Mouse (Mus musculus) liver, adult (tissue): ENCODE data around the gene Surf1.
A peak's percentile ranks its signal among the peaks of the same experiment; 100 is the strongest.

Experiments used
- GATA4 ChIP-seq: IDR thresholded peaks from 2 replicates; pipeline ENCODE4 v1.6.1; 2014; ENCODE audit warnings: mild to moderate bottlenecking, low read length; ENCODE audit not compliant: insufficient replicate concordance

Gene Surf1

DNA sequence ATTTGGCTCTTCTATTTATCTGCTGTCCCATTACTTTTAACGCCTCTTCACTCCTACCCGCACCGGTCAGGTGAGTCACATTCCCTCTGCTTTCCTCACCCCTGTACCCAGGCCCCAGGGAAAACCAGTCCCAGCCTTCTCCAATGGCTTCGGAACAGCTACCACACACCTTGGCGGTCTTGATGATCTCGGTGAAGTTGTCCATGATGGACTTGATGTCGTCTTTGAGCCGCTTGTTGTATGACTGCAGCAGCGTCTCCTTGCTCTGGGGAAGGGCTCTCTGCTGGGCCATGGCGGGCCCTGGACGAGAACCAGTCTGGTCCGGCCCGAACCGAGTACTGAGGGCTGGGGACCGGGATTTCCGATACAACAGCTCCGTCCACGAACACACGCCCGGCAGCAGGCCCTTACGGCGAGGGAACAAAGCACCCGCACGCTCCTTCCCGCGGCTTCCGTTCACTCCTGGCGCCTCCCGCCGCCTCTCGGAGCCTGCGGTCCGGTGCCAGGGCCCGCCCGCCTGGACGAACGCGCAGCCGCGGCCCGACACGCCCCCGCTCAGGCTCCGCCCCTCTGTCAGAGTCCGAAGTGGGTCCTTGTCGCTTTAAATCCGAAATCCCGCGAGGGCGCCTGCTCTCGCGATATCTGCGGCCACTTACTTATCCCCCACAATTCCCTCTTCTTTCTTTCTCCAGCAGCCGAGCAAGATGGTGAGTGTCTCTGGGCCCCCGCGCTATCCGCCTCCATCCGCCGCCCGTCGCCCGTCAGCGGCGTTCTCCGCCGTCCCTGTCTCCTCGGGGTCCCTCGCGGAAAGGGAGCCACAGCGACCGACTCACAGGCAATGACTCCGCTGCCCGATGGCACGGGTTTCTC is 6.0 kb downstream of the Surf1 start, which contains the start of the genes Med22 and Rpl7a:
Med22 (minus strand) TSS at position 554 of the 870 bp plus-strand sequence.
Rpl7a (plus strand) TSS at position 641 of the 870 bp plus-strand sequence.
- TF ChIP-seq GATA4, result no peak

DNA sequence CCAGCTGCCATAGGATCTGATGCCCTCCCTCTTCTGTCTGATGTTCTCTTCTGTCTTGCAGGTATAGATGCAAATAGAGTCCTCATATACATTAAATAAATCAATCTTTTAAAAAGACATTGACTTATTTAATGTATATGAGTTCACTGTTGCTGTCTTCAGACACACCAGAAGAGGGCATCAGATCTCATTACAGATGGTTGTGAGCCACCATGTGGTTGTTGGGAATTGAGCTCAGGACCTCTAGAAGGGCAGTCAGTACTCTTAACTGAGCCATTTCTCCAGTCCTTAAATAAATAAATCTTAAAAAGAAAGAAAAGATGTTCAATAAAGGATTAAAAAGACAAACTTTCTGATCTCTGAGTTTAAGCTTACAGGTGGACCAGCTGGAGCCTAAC is 6.9 kb downstream of the Surf1 start:
- TF ChIP-seq GATA4, result no peak

DNA sequence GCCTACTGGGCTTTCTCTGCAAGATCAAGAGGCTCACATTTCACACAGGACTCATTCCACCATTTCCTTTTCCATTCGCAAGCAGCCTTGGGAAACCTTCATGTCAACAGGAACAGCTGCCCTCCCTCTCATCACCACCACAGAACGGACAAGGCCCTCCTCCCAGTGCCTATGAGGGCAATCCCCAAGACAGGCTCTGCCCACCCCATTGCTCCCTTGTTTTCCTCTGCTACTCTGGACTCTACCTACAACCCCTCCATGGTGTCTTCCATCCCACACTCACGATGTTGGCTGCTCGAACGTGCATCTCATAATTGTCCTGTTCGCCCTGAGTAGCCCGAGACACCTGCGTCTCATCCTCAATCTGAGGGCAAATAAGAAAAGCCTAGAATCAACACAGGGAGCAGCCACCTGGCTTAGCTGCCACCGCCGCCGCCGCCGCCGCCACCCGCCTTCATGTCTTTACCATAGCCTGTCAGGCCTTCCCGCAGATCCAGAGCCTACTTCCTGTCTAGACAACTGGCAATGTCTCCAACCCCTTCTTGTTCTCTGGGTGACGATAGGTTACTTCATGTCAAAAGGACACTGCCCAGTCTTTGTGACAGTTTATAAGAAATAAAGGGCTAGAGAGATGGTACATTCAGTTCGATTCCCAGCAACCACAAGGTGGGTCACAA is 7.5 kb downstream of the Surf1 start:
- no peak for TF ChIP-seq GATA4

DNA sequence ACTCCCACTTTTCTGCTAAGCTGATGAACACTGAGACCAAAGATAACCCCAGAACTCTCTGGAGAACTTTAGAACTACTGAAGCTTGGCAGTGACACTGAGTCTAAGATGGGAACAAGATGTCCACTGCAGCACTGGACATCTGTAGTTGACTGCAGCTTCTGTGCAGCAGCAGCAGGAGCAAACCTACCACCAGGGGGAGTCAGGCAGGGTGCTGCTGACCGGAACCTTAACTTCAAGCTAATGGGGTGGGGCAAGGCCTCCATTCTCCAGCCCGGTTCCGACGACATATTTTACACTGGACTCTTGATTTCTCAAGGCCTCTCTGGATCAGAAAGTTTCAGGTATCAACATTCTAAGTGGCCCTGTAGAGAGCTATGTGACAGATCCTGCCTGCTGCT is 9.2 kb downstream of the Surf1 start:
- TF ChIP-seq GATA4, result no peak

DNA sequence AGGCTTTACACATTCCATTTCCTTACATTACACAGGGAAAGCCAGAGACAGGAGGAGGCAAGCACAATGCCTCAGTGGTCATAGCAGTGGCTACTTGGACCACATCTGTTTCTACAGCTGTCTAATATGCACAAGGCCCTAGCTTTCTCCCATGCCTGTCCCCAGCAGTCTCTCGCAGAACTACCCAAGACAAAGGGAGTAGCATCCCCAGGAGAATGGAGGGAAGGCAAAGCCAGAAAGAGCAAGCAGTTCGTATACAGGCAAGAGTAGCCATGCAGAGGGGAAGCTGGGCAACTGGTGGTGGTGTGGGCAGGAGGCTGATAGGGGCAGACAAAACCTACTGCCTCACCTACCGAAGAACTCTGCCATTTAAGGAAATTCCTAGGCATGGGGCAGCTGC is 9.9 kb downstream of the Surf1 start:
- TF ChIP-seq GATA4, result no peak

DNA sequence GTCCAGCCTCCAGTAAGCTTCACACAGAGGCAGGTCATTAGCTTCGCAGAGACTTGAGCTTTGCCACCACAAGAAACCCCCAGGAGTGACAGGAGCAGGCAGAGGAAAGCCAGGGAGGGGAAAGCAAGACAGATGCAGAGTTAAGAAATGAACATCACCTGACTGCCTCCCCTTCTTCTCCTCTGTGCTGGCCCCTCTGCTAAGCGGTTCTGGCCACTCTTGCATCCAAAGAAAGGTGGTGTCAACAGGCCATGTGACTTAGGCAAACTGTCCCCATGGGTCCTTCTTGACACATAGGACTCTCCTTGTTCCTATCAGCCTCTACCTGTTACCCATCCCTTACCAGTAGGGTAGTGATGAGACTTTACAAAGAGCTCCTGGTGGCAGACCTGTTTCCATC is 10.4 kb downstream of the Surf1 start:
- TF ChIP-seq GATA4, result no peak

DNA sequence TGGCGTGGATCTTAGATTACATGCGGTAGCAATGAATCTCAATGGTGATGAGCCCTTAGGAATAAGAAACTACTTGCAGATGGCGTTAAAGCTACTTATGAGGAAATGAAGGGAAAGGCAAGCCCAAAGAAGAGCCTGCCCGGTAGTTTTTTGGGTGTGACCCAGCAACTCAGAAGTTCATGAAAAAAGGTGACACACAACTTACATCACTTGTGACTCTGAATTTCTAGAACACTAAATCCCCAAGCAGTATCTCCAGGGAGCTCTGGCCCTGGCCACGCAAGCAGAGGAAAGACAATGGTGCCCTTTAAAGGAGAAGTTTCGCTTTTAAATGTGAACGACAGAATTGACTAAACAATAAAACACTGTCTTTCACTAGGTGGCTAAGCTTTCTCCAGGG is 13.0 kb downstream of the Surf1 start:
- TF ChIP-seq GATA4, result no peak

DNA sequence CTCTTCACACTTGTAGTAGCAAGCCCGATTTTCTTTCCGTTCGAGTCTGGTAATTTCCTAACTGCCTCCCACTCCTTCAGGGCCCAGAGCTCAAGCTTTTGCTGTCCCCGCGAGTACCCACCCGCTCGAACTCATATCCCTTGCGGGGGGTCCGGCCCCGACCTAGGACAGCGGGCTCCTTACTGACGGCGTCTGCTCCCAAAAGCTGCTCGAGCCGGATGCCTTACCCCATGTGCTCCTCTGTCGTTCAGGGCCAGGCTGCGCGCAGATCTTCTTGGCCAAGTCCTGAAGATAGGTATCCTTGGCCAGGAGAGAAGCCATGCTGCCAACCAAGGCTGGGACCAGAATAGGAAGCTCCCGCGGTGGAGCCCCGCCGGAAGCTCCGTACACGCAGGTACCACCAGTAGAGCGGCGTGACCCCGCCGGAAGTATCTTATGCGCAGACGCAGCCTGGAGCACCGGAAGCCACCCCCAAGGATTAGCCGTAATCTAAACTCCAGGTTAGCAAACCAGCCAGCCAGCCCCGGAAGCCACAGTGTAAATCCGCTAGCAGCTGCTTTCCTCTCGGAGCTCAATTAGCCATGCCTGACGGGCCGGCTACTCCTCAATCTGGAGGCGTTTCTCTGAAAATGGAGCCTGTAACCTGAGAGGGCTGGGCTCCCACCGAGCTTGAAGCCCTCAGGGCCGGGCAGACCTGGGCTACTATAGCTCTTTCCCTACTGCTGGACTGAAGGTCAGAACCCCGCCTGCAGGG is 13.7 kb downstream of the Surf1 start, which contains the start of gene Surf6:
Surf6 (minus strand) TSS at position 413 of the 754 bp plus-strand sequence.
- TF ChIP-seq GATA4, result peak; percentile 70; the same call in 1 of the 2 replicates

DNA sequence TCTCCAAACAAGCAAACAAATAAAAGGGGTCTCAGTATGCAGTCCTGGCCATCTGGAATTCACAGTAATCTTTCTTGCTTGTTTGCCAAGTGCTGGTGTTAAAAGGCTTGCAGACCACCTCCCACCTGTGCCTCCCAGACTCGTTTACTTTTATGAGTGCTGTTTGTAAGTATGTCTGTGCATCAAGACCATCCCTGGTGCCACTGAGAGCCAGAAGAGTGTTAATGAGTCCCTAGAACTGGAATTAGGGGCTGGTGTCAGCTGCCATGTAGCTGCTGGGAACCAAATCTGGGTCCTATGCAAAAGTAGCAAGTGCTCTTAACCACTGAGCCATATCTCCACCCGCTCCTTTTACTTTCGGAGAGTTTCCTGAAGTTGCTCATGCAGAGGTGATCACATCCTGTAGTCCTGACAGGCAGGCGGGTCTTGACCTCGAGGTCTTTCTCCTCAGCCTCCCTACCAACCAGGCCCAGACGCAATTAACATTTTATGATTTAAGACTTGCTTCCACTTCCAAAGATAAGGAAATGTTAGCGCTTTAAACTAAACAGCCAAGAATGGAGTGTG is 14.4 kb downstream of the Surf1 start:
- no peak for TF ChIP-seq GATA4

DNA sequence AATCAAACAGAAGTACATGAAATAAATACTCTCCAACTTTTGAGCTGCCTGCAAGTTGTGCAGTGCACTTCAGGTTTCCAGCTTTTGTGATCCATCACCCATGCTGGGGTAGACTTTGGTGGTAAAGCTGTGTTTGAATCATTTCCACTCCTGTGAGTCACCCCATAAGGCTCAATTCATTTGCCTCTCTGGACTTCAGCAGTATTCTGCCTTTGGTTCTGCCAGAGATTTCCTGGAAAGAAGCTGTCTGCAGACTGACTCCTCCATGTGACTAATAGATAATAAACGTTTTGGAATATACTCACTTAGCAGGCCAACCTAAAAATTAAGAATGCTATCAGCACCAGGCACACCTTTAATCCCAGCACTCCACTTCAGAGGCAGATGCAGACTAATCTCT is 15.6 kb downstream of the Surf1 start:
- no peak for TF ChIP-seq GATA4

DNA sequence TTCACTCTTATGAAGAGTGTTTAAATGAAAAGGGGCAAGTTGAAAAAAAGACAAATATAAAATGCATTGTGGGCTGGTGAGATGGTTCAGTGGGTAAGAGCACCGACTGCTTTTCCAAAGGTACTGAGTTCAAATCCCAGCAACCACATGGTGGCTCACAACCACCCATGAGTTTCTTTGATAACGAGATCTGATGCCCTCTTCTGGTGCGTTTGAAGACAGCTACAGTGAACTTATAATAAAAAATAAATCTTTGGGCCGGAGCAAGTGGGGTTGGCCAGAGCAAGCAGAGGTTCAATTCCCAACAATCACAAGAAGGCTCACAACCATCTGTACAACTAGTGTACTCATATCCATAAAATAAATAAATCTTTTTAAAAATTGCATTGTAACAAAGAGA is 20.4 kb downstream of the Surf1 start:
- TF ChIP-seq GATA4, result no peak

DNA sequence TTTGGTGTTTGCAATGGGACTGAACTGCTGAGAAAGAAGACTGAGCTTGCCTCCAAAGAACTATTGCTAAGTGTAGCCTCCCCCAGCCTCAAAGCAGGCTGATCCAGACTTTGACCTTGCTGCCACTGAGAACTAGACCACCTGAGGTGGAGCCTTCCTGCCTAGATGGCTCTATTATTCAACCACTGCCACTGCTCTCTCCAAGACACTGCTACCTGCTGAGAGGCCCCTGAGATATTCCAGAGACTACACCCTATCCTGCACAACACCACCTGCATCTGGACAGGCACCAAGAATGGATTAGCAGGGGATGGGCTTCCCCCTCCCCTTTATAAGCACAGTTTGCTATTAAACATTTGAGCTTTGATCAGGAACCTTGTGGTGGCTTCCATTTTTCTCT is 37.8 kb downstream of the Surf1 start:
- no peak for TF ChIP-seq GATA4

DNA sequence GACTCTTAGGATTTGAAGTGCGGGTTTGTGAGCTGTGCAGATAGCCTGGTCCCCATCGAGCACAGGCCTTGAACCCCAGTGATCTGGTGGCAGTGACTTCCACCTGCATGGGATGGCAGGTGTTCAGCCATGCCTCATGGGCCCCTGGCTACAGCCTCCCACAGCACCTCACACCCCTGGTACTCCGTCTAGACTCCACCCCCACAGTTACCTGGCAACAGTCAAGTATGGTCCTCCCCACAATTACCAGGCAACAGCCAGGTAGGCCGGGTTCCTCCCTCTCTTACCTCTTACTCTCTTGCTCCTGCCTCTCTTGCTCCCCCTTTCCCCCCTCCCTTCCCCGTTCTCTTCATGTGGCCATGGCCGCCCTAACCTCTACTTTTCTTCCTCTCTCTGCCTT is 45.7 kb downstream of the Surf1 start:
- TF ChIP-seq GATA4, result no peak

DNA sequence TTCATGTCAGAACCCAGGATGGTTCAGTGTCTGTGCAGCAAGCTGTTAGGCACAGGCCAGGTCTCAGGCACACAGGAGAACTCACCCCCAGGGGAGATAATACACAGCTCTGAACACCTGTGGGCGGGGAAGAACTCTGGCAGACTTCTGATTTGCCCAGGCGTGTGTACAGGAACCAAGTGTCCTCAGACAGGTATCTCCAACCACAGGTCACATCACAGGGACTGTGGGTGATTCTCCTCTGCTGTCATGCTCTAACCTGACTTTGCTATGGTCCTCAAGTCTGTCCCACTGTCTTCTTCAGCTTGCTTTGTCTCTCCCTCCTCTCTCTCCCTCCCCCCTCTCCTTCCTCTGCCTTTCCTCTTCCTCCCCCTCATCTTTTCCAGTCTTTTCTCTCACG is 51.5 kb downstream of the Surf1 start, which contains the start of gene Abo:
Abo (minus strand) TSS at position 101 of the 400 bp plus-strand sequence.
- TF ChIP-seq GATA4, result no peak
